Mouse (Mus musculus): ENCODE measurements at regions not wholly inside any gene's neighbourhood (a gene's known extent, or its start where the extent isn't known, plus 50 kb on each side); places are given as distances from the start of the nearest gene placed in this dataset.
"Not testable (repeated sequence)": the region's sequence is repeated elsewhere in the genome, so short reads cannot be mapped to it uniquely, and the experiment has no call there.

GRCm38 (mm10) chr14:47937081-47937651 lies 183.5 kb upstream of the Peli2 start:
- no peak overlapping the region for H3K27ac ChIP-seq (replicated peaks; ENCODE audit: low read depth, low read length)
- peaks cover 5% of the 10 kb centered on the region; the same call in 1 of the 2 replicates for H3K4me1 ChIP-seq (ENCODE audit: control insufficient read depth, insufficient read depth, insufficient read length, low read length)
- H3K4me3 ChIP-seq (ENCODE audit: insufficient read depth, low read depth, low read length), result no peak overlapping the region

GRCm38 (mm10) chr14:47939781-47940590 lies 180.6 kb upstream of the Peli2 start:
- Histone ChIP-seq H3K4me1 (ENCODE audit: control insufficient read depth, insufficient read depth, insufficient read length, low read length) (peaks cover 5% of the 10 kb centered on the region; the same call in 1 of the 2 replicates), H3K4me3 (ENCODE audit: insufficient read depth, low read depth, low read length) (no peak overlapping the region), H3K27ac (replicated peaks; ENCODE audit: low read depth, low read length) (no peak overlapping the region)

- Histone ChIP-seq H3K4me1 (ENCODE audit: control insufficient read depth, insufficient read depth, insufficient read length, low read length) (no peaks in the 10 kb centered on the region), H3K27ac (replicated peaks; ENCODE audit: low read depth, low read length) (no peak overlapping the region), H3K4me3 (ENCODE audit: insufficient read depth, low read depth, low read length) (no peak overlapping the region)
Observed at GRCm38 (mm10) chr14:47942671-47943070, 178.0 kb upstream of the Peli2 start.

- Histone ChIP-seq H3K4me3 (ENCODE audit: insufficient read depth, low read depth, low read length) (no peak overlapping the region), H3K27ac (replicated peaks; ENCODE audit: low read depth, low read length) (no peak overlapping the region), H3K4me1 (ENCODE audit: control insufficient read depth, insufficient read depth, insufficient read length, low read length) (no peaks in the 10 kb centered on the region)
Observed at GRCm38 (mm10) chr14:47944595-47944994, 176.0 kb upstream of the Peli2 start.

GRCm38 (mm10) chr14:47951041-47951440 lies 169.6 kb upstream of the Peli2 start:
- no peak overlapping the region for H3K4me3 ChIP-seq (ENCODE audit: insufficient read depth, low read depth, low read length)
- no peak overlapping the region for H3K27ac ChIP-seq (replicated peaks; ENCODE audit: low read depth, low read length)
- no peaks in the 10 kb centered on the region for H3K4me1 ChIP-seq (ENCODE audit: control insufficient read depth, insufficient read depth, insufficient read length, low read length)

GRCm38 (mm10) chr14:47958171-47958570 lies 162.5 kb upstream of the Peli2 start:
- H3K4me1 ChIP-seq (ENCODE audit: control insufficient read depth, insufficient read depth, insufficient read length, low read length), result peaks cover 6% of the 10 kb centered on the region; the same call in 1 of the 2 replicates
- H3K4me3 ChIP-seq (ENCODE audit: insufficient read depth, low read depth, low read length), result no peak overlapping the region
- H3K27ac ChIP-seq (replicated peaks; ENCODE audit: low read depth, low read length), result peak overlapping the region; percentile 88; the same call in 1 of the 2 replicates

- peaks cover 6% of the 10 kb centered on the region; the same call in 1 of the 2 replicates for H3K4me1 ChIP-seq (ENCODE audit: control insufficient read depth, insufficient read depth, insufficient read length, low read length)
- no peak overlapping the region for H3K4me3 ChIP-seq (ENCODE audit: insufficient read depth, low read depth, low read length)
- H3K27ac ChIP-seq (replicated peaks; ENCODE audit: low read depth, low read length), result peak overlapping the region; percentile 88
Observed at GRCm38 (mm10) chr14:47959366-47960280, 161.0 kb upstream of the Peli2 start.

- H3K27ac ChIP-seq (replicated peaks; ENCODE audit: low read depth, low read length); H3K4me3 ChIP-seq (ENCODE audit: insufficient read depth, low read depth, low read length); H3K4me1 ChIP-seq (ENCODE audit: control insufficient read depth, insufficient read depth, insufficient read length, low read length): not testable (repeated sequence)
Observed at GRCm38 (mm10) chr14:47964806-47965205, 155.8 kb upstream of the Peli2 start.

- no peak overlapping the region for H3K27ac ChIP-seq (replicated peaks; ENCODE audit: low read depth, low read length)
- H3K4me1 ChIP-seq (ENCODE audit: control insufficient read depth, insufficient read depth, insufficient read length, low read length), result no peaks in the 10 kb centered on the region
- H3K4me3 ChIP-seq (ENCODE audit: insufficient read depth, low read depth, low read length), result no peak overlapping the region
Observed at GRCm38 (mm10) chr14:47969871-47970270, 150.8 kb upstream of the Peli2 start.

- not testable (repeated sequence) for H3K4me3 ChIP-seq (ENCODE audit: insufficient read depth, low read depth, low read length); H3K4me1 ChIP-seq (ENCODE audit: control insufficient read depth, insufficient read depth, insufficient read length, low read length); H3K27ac ChIP-seq (replicated peaks; ENCODE audit: low read depth, low read length)
Observed at GRCm38 (mm10) chr14:47973161-47973560, 147.5 kb upstream of the Peli2 start.

- H3K4me3 ChIP-seq (ENCODE audit: insufficient read depth, low read depth, low read length), result no peak overlapping the region
- peaks cover 7% of the 10 kb centered on the region; the same call in 1 of the 2 replicates for H3K4me1 ChIP-seq (ENCODE audit: control insufficient read depth, insufficient read depth, insufficient read length, low read length)
- H3K27ac ChIP-seq (replicated peaks; ENCODE audit: low read depth, low read length), result no peak overlapping the region
Observed at GRCm38 (mm10) chr14:47982993-47983740, 137.5 kb upstream of the Peli2 start.

GRCm38 (mm10) chr14:47986483-47986882 lies 134.1 kb upstream of the Peli2 start:
- Histone ChIP-seq H3K27ac (replicated peaks; ENCODE audit: low read depth, low read length) (no peak overlapping the region), H3K4me3 (ENCODE audit: insufficient read depth, low read depth, low read length) (no peak overlapping the region), H3K4me1 (ENCODE audit: control insufficient read depth, insufficient read depth, insufficient read length, low read length) (peaks cover 12% of the 10 kb centered on the region; the same call in 1 of the 2 replicates)

- no peak overlapping the region; the same call in 1 of the 2 replicates for H3K27ac ChIP-seq (replicated peaks; ENCODE audit: low read depth, low read length)
- no peak overlapping the region for H3K4me3 ChIP-seq (ENCODE audit: insufficient read depth, low read depth, low read length)
Observed at GRCm38 (mm10) chr14:47986941-47987340, 133.7 kb upstream of the Peli2 start.

GRCm38 (mm10) chr14:47987392-47988075 lies 133.1 kb upstream of the Peli2 start:
- peaks cover 12% of the 10 kb centered on the region; the same call in 1 of the 2 replicates for H3K4me1 ChIP-seq (ENCODE audit: control insufficient read depth, insufficient read depth, insufficient read length, low read length)
- H3K4me3 ChIP-seq (ENCODE audit: insufficient read depth, low read depth, low read length), result no peak overlapping the region
- no peak overlapping the region; the same call in 1 of the 2 replicates for H3K27ac ChIP-seq (replicated peaks; ENCODE audit: low read depth, low read length)

More at GRCm38 (mm10) chr14:47986941-47987340, 133.7 kb upstream of the Peli2 start:
- peaks cover 12% of the 10 kb centered on the region; the same call in 1 of the 2 replicates for H3K4me1 ChIP-seq (ENCODE audit: control insufficient read depth, insufficient read depth, insufficient read length, low read length)

Data from brown adipose tissue, adult 24 weeks (tissue).